19 mouse cellular contexts compared by ENCODE assay signal in genomic region chr12:57496347-57497119, GRCm38 (mm10). TPM values are rescaled to one million over a fixed set of nuclear protein-coding genes. Genes with fewer than 3 reads are reported as not detected.
DNase-seq lines count a peak whose midpoint lies in the region; ATAC-seq and TF ChIP-seq lines count a peak whose summit lies in the region.
"Had no signal": no experiment of that assay in that cellular context is flagged by ENCODE, and none has a peak within 500 bp of the region (broad histone marks: within the 10 kb centered on the region; RNA-seq: fewer than 3 reads in every experiment).

No protein-coding gene starts in this region.

- H3K9ac ChIP-seq in midbrain, embryonic 11.5 days (ENCODE audit: low read length): no peak overlapping the region
- H3K9ac ChIP-seq in midbrain, postnatal 0 days (replicated peaks; ENCODE audit: low read length, poor library complexity, severe bottlenecking): no peak overlapping the region
- no peak overlapping the region for H3K9ac ChIP-seq in intestine, embryonic 16.5 days (ENCODE audit: low read depth, low read length)
- H3K9ac ChIP-seq in lung, postnatal 0 days (replicated peaks; ENCODE audit: low read depth): no peak overlapping the region
- H3K9ac ChIP-seq in forebrain, embryonic 13.5 days: no peak overlapping the region
- H3K9ac ChIP-seq: embryonic facial prominence, embryonic 15.5 days; forebrain, embryonic 15.5 days; liver, embryonic 14.5 days had no signal

- no peaks in the 10 kb centered on the region for H3K9me3 ChIP-seq in midbrain, embryonic 11.5 days (ENCODE audit: control insufficient read depth, low read length)
- no peaks in the 10 kb centered on the region for H3K9me3 ChIP-seq in midbrain, postnatal 0 days (ENCODE audit: low read length)
- H3K9me3 ChIP-seq in intestine, embryonic 16.5 days (ENCODE audit: control insufficient read depth, low read length): no peaks in the 10 kb centered on the region
- H3K9me3 ChIP-seq in lung, postnatal 0 days (ENCODE audit: low read length): no peaks in the 10 kb centered on the region
- no peaks in the 10 kb centered on the region for H3K9me3 ChIP-seq in forebrain, embryonic 13.5 days (replicated peaks)
- H3K9me3 ChIP-seq: embryonic facial prominence, embryonic 15.5 days; forebrain, embryonic 15.5 days had no signal

- no peak overlapping the region; the same call in 1 of the 2 replicates for H3K27ac ChIP-seq in midbrain, embryonic 11.5 days (ENCODE audit: low read depth, low read length)
- H3K27ac ChIP-seq in midbrain, postnatal 0 days (ENCODE audit: low read depth, low read length): no peak overlapping the region
- no peak overlapping the region for H3K27ac ChIP-seq in intestine, embryonic 16.5 days (ENCODE audit: low read length)
- peak overlapping the region; percentile 22 for H3K27ac ChIP-seq in lung, postnatal 0 days (ENCODE audit: low read length)
- H3K27ac ChIP-seq in forebrain, embryonic 13.5 days: no peak overlapping the region
- H3K27ac ChIP-seq: embryonic facial prominence, embryonic 15.5 days; forebrain, embryonic 15.5 days; hindbrain, postnatal 0 days; liver, embryonic 14.5 days had no signal

- no peak for TF ChIP-seq CTCF in midbrain, postnatal 0 days (IDR thresholded peaks at IDR 0.05)
- TF ChIP-seq CTCF in lung, postnatal 0 days (IDR thresholded peaks at IDR 0.05): no peak

- no peak overlapping the region for H3K4me2 ChIP-seq in midbrain, embryonic 11.5 days
- no peak overlapping the region for H3K4me2 ChIP-seq in midbrain, postnatal 0 days (ENCODE audit: low read depth, low read length, poor library complexity, severe bottlenecking)
- no peak overlapping the region for H3K4me2 ChIP-seq in intestine, embryonic 16.5 days (ENCODE audit: low read depth, low read length)
- peak overlapping the region; percentile 17; the same call in 1 of the 2 replicates for H3K4me2 ChIP-seq in lung, postnatal 0 days (replicated peaks; ENCODE audit: low read depth, low read length)
- H3K4me2 ChIP-seq in forebrain, embryonic 13.5 days: no peak overlapping the region
- H3K4me2 ChIP-seq: embryonic facial prominence, embryonic 15.5 days; forebrain, embryonic 15.5 days had no signal

- ATAC-seq in midbrain, embryonic 11.5 days (ENCODE audit: low FRiP score): peak; percentile 82; the same call in 1 of the 2 replicates
- no peak for ATAC-seq in midbrain, postnatal 0 days (ENCODE audit: low FRiP score)
- ATAC-seq in intestine, embryonic 16.5 days: peak; percentile 89
- peak; percentile 97 for ATAC-seq in lung, postnatal 0 days
- no peak for ATAC-seq in forebrain, embryonic 13.5 days
- ATAC-seq: forebrain, embryonic 15.5 days; hindbrain, postnatal 0 days; Patski had no signal

- 72% methylated on average over 6 of the region's 6 CpGs for WGBS in midbrain, embryonic 11.5 days
- 85% methylated on average over 6 of the region's 6 CpGs for WGBS in midbrain, postnatal 0 days
- WGBS in intestine, embryonic 16.5 days: 32% methylated on average over 6 of the region's 6 CpGs
- WGBS in lung, postnatal 0 days: 44% methylated on average over 6 of the region's 6 CpGs
- WGBS in forebrain, embryonic 13.5 days: 86% methylated on average over 6 of the region's 6 CpGs

- no peaks in the 10 kb centered on the region for H3K27me3 ChIP-seq in midbrain, embryonic 11.5 days (ENCODE audit: control insufficient read depth, insufficient read depth, low read length)
- H3K27me3 ChIP-seq in midbrain, postnatal 0 days (ENCODE audit: insufficient read depth, low read length): no peaks in the 10 kb centered on the region
- H3K27me3 ChIP-seq in intestine, embryonic 16.5 days (replicated peaks; ENCODE audit: control insufficient read depth, insufficient read depth, low read length): no peaks in the 10 kb centered on the region
- H3K27me3 ChIP-seq in lung, postnatal 0 days (replicated peaks; ENCODE audit: insufficient read depth, low read length): no peaks in the 10 kb centered on the region
- no peaks in the 10 kb centered on the region for H3K27me3 ChIP-seq in forebrain, embryonic 13.5 days
- H3K27me3 ChIP-seq: CH12.LX; embryonic facial prominence, embryonic 15.5 days; forebrain, embryonic 15.5 days; Patski had no signal

- no peak overlapping the region for H3K4me3 ChIP-seq in midbrain, embryonic 11.5 days (ENCODE audit: low read depth, low read length)
- no peak overlapping the region for H3K4me3 ChIP-seq in midbrain, postnatal 0 days (ENCODE audit: low read depth, low read length)
- no peak overlapping the region for H3K4me3 ChIP-seq in intestine, embryonic 16.5 days (ENCODE audit: low read length)
- no peak overlapping the region for H3K4me3 ChIP-seq in lung, postnatal 0 days (ENCODE audit: low read depth, low read length)
- no peak overlapping the region for H3K4me3 ChIP-seq in forebrain, embryonic 13.5 days
- H3K4me3 ChIP-seq: embryonic facial prominence, embryonic 15.5 days; forebrain, embryonic 15.5 days had no signal

- no peaks in the 10 kb centered on the region for H3K4me1 ChIP-seq in midbrain, embryonic 11.5 days (ENCODE audit: control insufficient read depth, insufficient read depth, low read length)
- H3K4me1 ChIP-seq in midbrain, postnatal 0 days (ENCODE audit: insufficient read depth, low read length): no peaks in the 10 kb centered on the region
- peaks cover 2% of the 10 kb centered on the region; the same call in 1 of the 2 replicates for H3K4me1 ChIP-seq in intestine, embryonic 16.5 days (ENCODE audit: control insufficient read depth, insufficient read depth, low read length)
- H3K4me1 ChIP-seq in lung, postnatal 0 days (ENCODE audit: insufficient read depth, low read depth, low read length): no peaks in the 10 kb centered on the region
- H3K4me1 ChIP-seq in forebrain, embryonic 13.5 days: no peaks in the 10 kb centered on the region
- H3K4me1 ChIP-seq: embryonic facial prominence, embryonic 15.5 days; forebrain, embryonic 15.5 days had no signal

- no peaks in the 10 kb centered on the region for H3K36me3 ChIP-seq in midbrain, embryonic 11.5 days (ENCODE audit: control insufficient read depth, insufficient read depth, low read length)
- H3K36me3 ChIP-seq in midbrain, postnatal 0 days (ENCODE audit: insufficient read depth, low read length): no peaks in the 10 kb centered on the region
- H3K36me3 ChIP-seq in intestine, embryonic 16.5 days (ENCODE audit: control insufficient read depth, insufficient read depth, low read length): no peaks in the 10 kb centered on the region
- no peaks in the 10 kb centered on the region for H3K36me3 ChIP-seq in lung, postnatal 0 days (ENCODE audit: insufficient read depth, low read length)
- H3K36me3 ChIP-seq in forebrain, embryonic 13.5 days (ENCODE audit: poor library complexity, severe bottlenecking): no peaks in the 10 kb centered on the region
- H3K36me3 ChIP-seq: embryonic facial prominence, embryonic 15.5 days; forebrain, embryonic 15.5 days had no signal

- DNase-seq in midbrain, embryonic 11.5 days (ENCODE audit: low spot score, missing footprints): no peak
- DNase-seq in midbrain, postnatal 0 days (ENCODE audit: low spot score): no peak
- DNase-seq in lung, postnatal 0 days (ENCODE audit: low spot score): peak; percentile 83
- DNase-seq in yolk sac, embryonic 10.5 days (ENCODE audit: low spot score): peak; percentile 76
- no peak for DNase-seq in right cerebral cortex, postnatal 36 days (ENCODE audit: low spot score in 2 of 2)
- DNase-seq: cerebellum, postnatal 25 days; right cerebral cortex, postnatal 4 days; thymus, postnatal 4 days had no signal

- peak; percentile 87 for TF ChIP-seq EP300 in lung, postnatal 0 days (IDR thresholded peaks at IDR 0.05)

RNA-seq across cellular contexts. Expression of gene Foxa1, which starts 50.2 kb away (rescaled TPM):
- 6.8 and 10.5 TPM in 2 replicates for polyA plus RNA-seq in midbrain, embryonic 11.5 days (2014; fragmentation: Nextera tagmentation; extraction: Ambion mirVana)
- total RNA-seq in midbrain, postnatal 0 days (2014; rRNA removed): 2.1 and 2.2 TPM in 2 replicates
- polyA plus RNA-seq in midbrain, postnatal 0 days (2015; fragmentation: Nextera tagmentation; extraction: Ambion mirVana): 1.7 and 1.9 TPM in 2 replicates
- polyA plus RNA-seq in intestine, embryonic 16.5 days (2015; fragmentation: Nextera tagmentation; extraction: Ambion mirVana): 2.9 and 3.3 TPM in 2 replicates
- polyA plus RNA-seq in lung, postnatal 0 days (2015; fragmentation: Nextera tagmentation; extraction: Ambion mirVana): 7.9 and 8.2 TPM in 2 replicates
- 0.43 and 1.0 TPM in 2 replicates for polyA plus RNA-seq in forebrain, embryonic 13.5 days (2015; fragmentation: Nextera tagmentation; extraction: Ambion mirVana)
- total RNA-seq: CH12.LX; gastrocnemius, postnatal 4 days; layer of hippocampus, adult 18-20 months had no signal
- polyA plus RNA-seq: heart, postnatal 0 days had no signal

Comparison
In these comparisons a context has a peak if more than half of its experiments do, and no peak if none do; other contexts are left out.
1. ATAC-seq: peak in midbrain, embryonic 11.5 days (single experiment), intestine, embryonic 16.5 days (single experiment) and lung, postnatal 0 days (single experiment); none in midbrain, postnatal 0 days (single experiment) and forebrain, embryonic 13.5 days (single experiment).
2. DNase-seq: peak in lung, postnatal 0 days (single experiment) and yolk sac, embryonic 10.5 days (single experiment); none in midbrain, embryonic 11.5 days (single experiment), midbrain, postnatal 0 days (single experiment) and right cerebral cortex, postnatal 36 days (0 of 2).